Mouse (Mus musculus) erythroblast, embryonic 14.5 days (primary cell): ENCODE measurements around the gene Ncoa3.

Source experiments
- GATA1 ChIP-seq: IDR thresholded peaks from 2 replicates; pipeline ENCODE4 v1.6.1; 2012; ENCODE audit warnings: low read length, inconsistent platforms, mixed read lengths
- TAL1 ChIP-seq: IDR thresholded peaks from 3 replicates; pipeline ENCODE4 v1.6.1; 2012; ENCODE audit warnings: low read length, inconsistent platforms, mixed read lengths

GRCm38 (mm10) chr2:166086457-166087233 is 94.2 kb downstream of the Ncoa3 start:
- TF ChIP-seq GATA1, result no peak
- TF ChIP-seq TAL1, result no peak
